Mouse (Mus musculus): Measurements from ENCODE around the gene Rbm20. TPM values are rescaled to one million over a fixed set of nuclear protein-coding genes. Genes with fewer than 3 reads are reported as not detected.

The Rbm20 gene
- 4.9 and 6.1 TPM in 2 replicates for polyA plus RNA-seq (2015; fragmentation: Nextera tagmentation; extraction: Ambion mirVana)

- peak; percentile 84 for ATAC-seq (replicated peaks)
- Histone ChIP-seq H3K9me3 (no peaks in the 10 kb centered on the region), H3K9ac (replicated peaks) (peak within 1 kb of the TSS; percentile 53), H3K4me1 (peaks cover 25% of the 10 kb centered on the region), H3K27ac (replicated peaks) (no peak within 1 kb of the TSS), H3K4me2 (replicated peaks) (peak within 1 kb of the TSS; percentile 99), H3K27me3 (peaks cover 38% of the 10 kb centered on the region), H3K4me3 (peak within 1 kb of the TSS; percentile 60), H3K36me3 (no peaks in the 10 kb centered on the region)
- WGBS, result under 1% methylated on average over 59 of the region's 82 CpGs
Measured at GRCm38 (mm10) chr19:53676718-53677634, at the start of gene Rbm20. TSS of gene Rbm20 (plus strand) at chr19:53677306.

DNA sequence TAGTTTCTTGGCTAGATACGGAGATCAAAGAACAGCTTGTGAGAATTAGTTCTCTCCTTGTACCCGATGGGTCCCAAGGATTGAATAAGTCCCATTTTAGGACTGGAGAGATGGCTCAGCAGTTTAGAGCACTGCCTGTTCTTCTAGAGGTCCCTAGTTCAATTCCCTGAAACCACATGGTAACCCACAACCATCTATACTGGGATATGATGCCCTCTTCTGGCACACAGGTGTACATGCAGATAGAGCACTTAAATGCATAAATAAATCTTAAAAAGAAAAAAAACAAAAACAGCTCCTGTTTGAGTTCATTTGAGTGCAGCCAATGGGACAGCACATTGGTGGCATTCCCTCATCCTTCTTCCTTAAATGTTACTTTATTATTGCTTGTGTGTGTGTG is 39.1 kb upstream of the Rbm20 start:
- WGBS, result 89% methylated on average over 2 of the region's 2 CpGs
- H3K4me3 ChIP-seq, result no peak overlapping the region
- H3K27me3 ChIP-seq, result no peaks in the 10 kb centered on the region
- H3K4me2 ChIP-seq (replicated peaks), result no peak overlapping the region
- no peak overlapping the region for H3K9ac ChIP-seq (replicated peaks)
- peaks cover 77% of the 10 kb centered on the region for H3K36me3 ChIP-seq
- ATAC-seq (replicated peaks), result no peak
- H3K9me3 ChIP-seq, result no peaks in the 10 kb centered on the region
- no peaks in the 10 kb centered on the region for H3K4me1 ChIP-seq
- no peak overlapping the region for H3K27ac ChIP-seq (replicated peaks)

- Histone ChIP-seq H3K9ac (replicated peaks) (no peak overlapping the region), H3K9me3 (no peaks in the 10 kb centered on the region), H3K27ac (replicated peaks) (no peak overlapping the region), H3K4me1 (no peaks in the 10 kb centered on the region), H3K4me3 (no peak overlapping the region), H3K27me3 (no peaks in the 10 kb centered on the region), H3K4me2 (replicated peaks) (no peak overlapping the region), H3K36me3 (peaks cover 78% of the 10 kb centered on the region)
- 90% methylated on average over 8 of the region's 8 CpGs for WGBS
- no peak for ATAC-seq (replicated peaks)
Measured at GRCm38 (mm10) chr19:53638727-53639126, 38.4 kb upstream of the Rbm20 start.

GRCm38 (mm10) chr19:53644020-53644595 is 33.0 kb upstream of the Rbm20 start:
- H3K27me3 ChIP-seq, result no peaks in the 10 kb centered on the region
- 96% methylated on average over 9 of the region's 9 CpGs for WGBS
- no peaks in the 10 kb centered on the region for H3K9me3 ChIP-seq
- no peak for ATAC-seq (replicated peaks)
- no peak overlapping the region for H3K4me3 ChIP-seq
- no peak overlapping the region for H3K4me2 ChIP-seq (replicated peaks)
- H3K4me1 ChIP-seq, result peaks cover 6% of the 10 kb centered on the region
- peaks cover 69% of the 10 kb centered on the region for H3K36me3 ChIP-seq
- no peak overlapping the region for H3K9ac ChIP-seq (replicated peaks)
- H3K27ac ChIP-seq (replicated peaks), result no peak overlapping the region

- 90% methylated on average over 9 of the region's 9 CpGs for WGBS
- ATAC-seq (replicated peaks), result no peak
- no peak overlapping the region for H3K4me2 ChIP-seq (replicated peaks)
Measured at GRCm38 (mm10) chr19:53647301-53647700, 29.8 kb upstream of the Rbm20 start.

DNA sequence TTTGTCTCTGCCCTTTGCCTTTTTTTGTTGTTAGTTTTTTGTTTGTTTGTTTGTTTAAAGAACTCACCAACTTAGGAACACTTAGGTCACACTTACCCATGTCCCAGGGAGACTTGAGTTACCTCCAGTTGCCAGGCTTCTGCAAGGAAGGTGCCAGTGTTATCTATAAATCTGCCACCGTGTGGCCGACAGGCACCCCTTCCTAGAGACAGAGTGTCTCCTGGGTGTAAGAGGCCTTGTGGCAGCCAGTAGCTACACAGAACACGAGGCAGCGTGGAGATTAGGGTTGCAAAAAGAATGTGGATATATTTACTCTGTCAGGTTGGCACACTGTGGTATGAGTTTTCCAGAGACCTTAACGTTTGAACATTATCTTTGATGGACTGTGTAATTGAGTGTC is 29.1 kb upstream of the Rbm20 start:
- Histone ChIP-seq H3K36me3 (peaks cover 38% of the 10 kb centered on the region), H3K9ac (replicated peaks) (no peak overlapping the region), H3K27ac (replicated peaks) (no peak overlapping the region), H3K4me2 (replicated peaks) (no peak overlapping the region), H3K9me3 (no peaks in the 10 kb centered on the region), H3K4me1 (peaks cover 6% of the 10 kb centered on the region), H3K27me3 (no peaks in the 10 kb centered on the region), H3K4me3 (no peak overlapping the region)
- peak; percentile 35; the same call in 1 of the 2 replicates for ATAC-seq (replicated peaks)
- WGBS, result 51% methylated on average over 5 of the region's 5 CpGs

More at GRCm38 (mm10) chr19:53647301-53647700, 29.8 kb upstream of the Rbm20 start:
- Histone ChIP-seq H3K9ac (replicated peaks) (no peak overlapping the region), H3K27me3 (no peaks in the 10 kb centered on the region), H3K9me3 (no peaks in the 10 kb centered on the region), H3K4me3 (no peak overlapping the region), H3K4me1 (peaks cover 6% of the 10 kb centered on the region), H3K27ac (replicated peaks) (no peak overlapping the region), H3K36me3 (peaks cover 41% of the 10 kb centered on the region)

DNA sequence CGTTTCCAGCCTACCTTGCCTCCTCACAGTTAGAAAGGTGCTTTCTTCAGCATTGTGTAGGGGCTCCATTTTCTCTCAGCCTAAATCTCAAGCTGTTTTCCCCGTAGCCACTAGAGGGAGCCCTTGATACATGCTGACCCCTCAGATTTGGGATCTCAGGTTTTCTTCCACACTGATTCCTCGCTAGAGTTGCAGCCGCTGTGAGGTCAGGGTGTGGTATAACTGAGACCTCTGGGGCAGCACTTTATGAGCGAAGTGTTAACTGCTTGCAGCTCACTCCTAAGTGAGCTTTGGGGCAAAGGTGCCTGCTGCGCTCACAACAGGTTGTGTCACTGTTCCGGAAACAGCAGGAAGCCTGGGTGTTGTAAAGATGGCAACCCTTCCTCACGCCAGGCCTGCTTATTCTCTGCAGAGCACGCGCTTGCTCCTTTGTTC is 28.3 kb upstream of the Rbm20 start:
- Histone ChIP-seq H3K36me3 (peaks cover 30% of the 10 kb centered on the region), H3K27me3 (no peaks in the 10 kb centered on the region), H3K9ac (replicated peaks) (no peak overlapping the region), H3K4me3 (no peak overlapping the region), H3K27ac (replicated peaks) (peak overlapping the region; percentile 43; the same call in 1 of the 2 replicates), H3K9me3 (no peaks in the 10 kb centered on the region), H3K4me1 (peaks cover 7% of the 10 kb centered on the region), H3K4me2 (replicated peaks) (peak overlapping the region; percentile 14)
- WGBS, result 34% methylated on average over 10 of the region's 10 CpGs
- ATAC-seq (replicated peaks), result peak; percentile 58

GRCm38 (mm10) chr19:53649361-53649760 is 27.7 kb upstream of the Rbm20 start:
- ATAC-seq (replicated peaks), result 0 out of 2 replicates have a peak, but pooled peaks have one; percentile 15
- H3K27me3 ChIP-seq, result no peaks in the 10 kb centered on the region
- peaks cover 27% of the 10 kb centered on the region for H3K36me3 ChIP-seq
- H3K4me2 ChIP-seq (replicated peaks), result no peak overlapping the region
- H3K27ac ChIP-seq (replicated peaks), result peak overlapping the region; percentile 43; the same call in 1 of the 2 replicates
- no peak overlapping the region for H3K4me3 ChIP-seq
- H3K9ac ChIP-seq (replicated peaks), result no peak overlapping the region
- 73% methylated on average over 6 of the region's 6 CpGs for WGBS
- H3K4me1 ChIP-seq, result peaks cover 12% of the 10 kb centered on the region
- H3K9me3 ChIP-seq, result no peaks in the 10 kb centered on the region

- H3K36me3 ChIP-seq, result peaks cover 24% of the 10 kb centered on the region
- H3K27me3 ChIP-seq, result no peaks in the 10 kb centered on the region
- no peak overlapping the region for H3K4me2 ChIP-seq (replicated peaks)
- 77% methylated on average over 5 of the region's 5 CpGs for WGBS
- no peak overlapping the region for H3K9ac ChIP-seq (replicated peaks)
- ATAC-seq (replicated peaks), result no peak
- no peak overlapping the region for H3K27ac ChIP-seq (replicated peaks)
- H3K4me1 ChIP-seq, result peaks cover 12% of the 10 kb centered on the region
- H3K9me3 ChIP-seq, result no peaks in the 10 kb centered on the region
- no peak overlapping the region for H3K4me3 ChIP-seq
Measured at GRCm38 (mm10) chr19:53649802-53650201, 27.3 kb upstream of the Rbm20 start.

- Histone ChIP-seq H3K4me2 (replicated peaks) (no peak overlapping the region), H3K36me3 (peaks cover 15% of the 10 kb centered on the region), H3K4me3 (no peak overlapping the region), H3K27me3 (no peaks in the 10 kb centered on the region), H3K4me1 (peaks cover 12% of the 10 kb centered on the region), H3K9ac (replicated peaks) (no peak overlapping the region), H3K9me3 (no peaks in the 10 kb centered on the region), H3K27ac (replicated peaks) (no peak overlapping the region)
- no peak for ATAC-seq (replicated peaks)
- WGBS, result 85% methylated on average over 7 of the region's 7 CpGs
Measured at GRCm38 (mm10) chr19:53650921-53651320, 26.2 kb upstream of the Rbm20 start.

DNA sequence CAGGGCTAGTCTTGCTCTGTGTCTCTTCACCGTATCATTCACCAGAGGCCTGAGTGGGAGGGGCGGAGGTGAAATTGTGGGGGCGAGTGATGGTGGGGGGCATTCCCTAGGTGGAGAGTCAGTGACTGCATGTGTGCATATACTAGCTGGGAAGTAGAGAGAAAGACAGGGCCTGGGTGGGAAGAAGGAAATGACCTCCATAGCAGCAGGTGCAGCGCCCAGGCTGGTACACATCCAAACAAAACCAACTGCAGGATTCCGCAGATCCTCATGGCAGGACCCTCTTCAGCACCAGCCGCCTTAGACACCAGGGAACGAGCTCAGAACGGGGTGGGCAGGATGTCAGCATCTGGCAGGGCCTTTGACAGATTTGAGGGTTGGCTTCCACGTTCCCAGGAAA is 24.8 kb upstream of the Rbm20 start:
- no peak for ATAC-seq (replicated peaks)
- H3K4me2 ChIP-seq (replicated peaks), result no peak overlapping the region
- no peak overlapping the region for H3K9ac ChIP-seq (replicated peaks)
- H3K27ac ChIP-seq (replicated peaks), result no peak overlapping the region
- H3K4me1 ChIP-seq, result peaks cover 12% of the 10 kb centered on the region
- 67% methylated on average over 9 of the region's 9 CpGs for WGBS
- no peaks in the 10 kb centered on the region for H3K9me3 ChIP-seq
- no peak overlapping the region for H3K4me3 ChIP-seq
- peaks cover 3% of the 10 kb centered on the region; the same call in 1 of the 2 replicates for H3K36me3 ChIP-seq
- no peaks in the 10 kb centered on the region for H3K27me3 ChIP-seq
